Mouse (Mus musculus) liver, embryonic 12.5 days (tissue): Measurements from ENCODE around the gene Adamtsl1. TPM values are rescaled to one million over a fixed set of nuclear protein-coding genes. Genes with fewer than 3 reads are reported as not detected.

Source experiments
- ATAC-seq: fragments of 200-750 bp; cut with Nextera tagmentation; 2 replicates; pipeline ENCODE4 v1.8.0; 2017; ENCODE audit warnings: moderate number of reproducible peaks, mild to moderate bottlenecking, moderate library complexity
- H3K27ac ChIP-seq: fragments of 300-500 bp; sonication (generic); 2 replicates; pipeline ENCODE4 v1.5.1; 2016; ENCODE audit warnings: mild to moderate bottlenecking
- H3K27me3 ChIP-seq: fragments of 300-500 bp; sonication (generic); replicated peaks from 2 replicates; pipeline ENCODE4 v1.6.1; 2016; ENCODE audit warnings: mild to moderate bottlenecking, moderate library complexity
- H3K36me3 ChIP-seq: fragments of 300-500 bp; sonication (generic); 2 replicates; pipeline ENCODE4 v1.6.1; 2016; ENCODE audit warnings: mild to moderate bottlenecking, moderate library complexity
- H3K4me1 ChIP-seq: fragments of 300-500 bp; sonication (generic); 2 replicates; pipeline ENCODE4 v1.6.1; 2016
- H3K4me2 ChIP-seq: fragments of 300-500 bp; sonication (generic); 2 replicates; pipeline ENCODE4 v1.6.1; 2016; ENCODE audit warnings: mild to moderate bottlenecking, moderate library complexity
- H3K4me3 ChIP-seq: fragments of 300-500 bp; sonication (generic); 2 replicates; pipeline ENCODE4 v1.5.1; 2016; ENCODE audit warnings: mild to moderate bottlenecking, moderate library complexity
- H3K9ac ChIP-seq: fragments of 300-500 bp; sonication (generic); 2 replicates; pipeline ENCODE4 v1.6.1; 2016; ENCODE audit warnings: mild to moderate bottlenecking, moderate library complexity
- H3K9me3 ChIP-seq: fragments of 300-500 bp; sonication (generic); replicated peaks from 2 replicates; pipeline ENCODE4 v1.6.1; 2016; ENCODE audit warnings: mild to moderate bottlenecking, moderate library complexity
- WGBS: fragments of 180-500 bp; shearing (Covaris S2); methylation state at CpG from one replicate; pipeline ENCODE4 v1.1.7; 2016; ENCODE audit not compliant: insufficient replicate concordance; 5-methylcytosine and 5-hydroxymethylcytosine counted together
- polyA plus RNA-seq: library from polyadenylated mRNA; unstranded; fragments of >200 nt; fragmentation: Nextera tagmentation; extraction: Ambion mirVana; gene quantifications from 2 replicates; pipeline ENCODE4 v1.2.1, GENCODE M21; 2016

The Adamtsl1 gene
- polyA plus RNA-seq, 1 experiment from 2014 or later: 2.4 TPM

GRCm38 (mm10) chr4:86450468-86450867, 936.5 kb downstream of the Adamtsl1 start:
- Histone ChIP-seq H3K36me3 (no peaks in the 10 kb centered on the region), H3K4me3 (no peak overlapping the region), H3K4me2 (no peak overlapping the region), H3K9me3 (no peaks in the 10 kb centered on the region), H3K9ac (no peak overlapping the region), H3K4me1 (no peaks in the 10 kb centered on the region), H3K27ac (no peak overlapping the region), H3K27me3 (no peaks in the 10 kb centered on the region)
- ATAC-seq: no peak
- WGBS: 54% methylated on average over 3 of the region's 3 CpGs

GRCm38 (mm10) chr4:86464808-86465207, 950.8 kb downstream of the Adamtsl1 start:
- Histone ChIP-seq H3K9me3 (no peaks in the 10 kb centered on the region), H3K36me3 (no peaks in the 10 kb centered on the region)
- ATAC-seq: no peak

More at GRCm38 (mm10) chr4:86464808-86465207, 950.8 kb downstream of the Adamtsl1 start:
- H3K4me1 ChIP-seq: no peaks in the 10 kb centered on the region
- no peak overlapping the region for H3K4me2 ChIP-seq
- no peak overlapping the region for H3K9ac ChIP-seq
- H3K27ac ChIP-seq: no peak overlapping the region
- no peak overlapping the region for H3K4me3 ChIP-seq
- no peaks in the 10 kb centered on the region for H3K27me3 ChIP-seq
- 79% methylated on average over 5 of the region's 5 CpGs for WGBS
